Mouse (Mus musculus): Measurements from ENCODE around the gene Kidins220. TPM values are rescaled to one million over a fixed set of nuclear protein-coding genes. Genes with fewer than 3 reads are reported as not detected.

The Kidins220 gene
- polyA plus RNA-seq, 1 experiment from 2014 or later: 31.0 TPM

- Histone ChIP-seq H3K4me1 (replicated peaks) (peaks cover 11% of the 10 kb centered on the region), H3K4me2 (no peak overlapping the region)
Measured at GRCm38 (mm10) chr12:25009957-25010356, 35.2 kb downstream of the Kidins220 start.

GRCm38 (mm10) chr12:25010416-25010815, 35.7 kb downstream of the Kidins220 start:
- no peaks in the 10 kb centered on the region for H3K9me3 ChIP-seq (replicated peaks)
- no peak overlapping the region for H3K9ac ChIP-seq
- H3K4me1 ChIP-seq (replicated peaks): peaks cover 11% of the 10 kb centered on the region
- no peak for ATAC-seq (replicated peaks; ENCODE audit: insufficient number of reproducible peaks, insufficient read depth, low FRiP score, low read depth)
- 80% methylated on average over 1 of the region's 1 CpGs for WGBS
- no peaks in the 10 kb centered on the region for H3K27me3 ChIP-seq
- no peak overlapping the region for H3K4me3 ChIP-seq
- H3K27ac ChIP-seq: no peak overlapping the region
- peaks cover 74% of the 10 kb centered on the region for H3K36me3 ChIP-seq
- no peak overlapping the region for H3K4me2 ChIP-seq

More at GRCm38 (mm10) chr12:25009957-25010356, 35.2 kb downstream of the Kidins220 start:
- H3K4me3 ChIP-seq: no peak overlapping the region
- no peak overlapping the region for H3K27ac ChIP-seq
- no peak overlapping the region for H3K9ac ChIP-seq
- no peaks in the 10 kb centered on the region for H3K27me3 ChIP-seq
- ATAC-seq (replicated peaks; ENCODE audit: insufficient number of reproducible peaks, insufficient read depth, low FRiP score, low read depth): no peak
- WGBS: 47% methylated on average over 9 of the region's 9 CpGs
- peaks cover 74% of the 10 kb centered on the region for H3K36me3 ChIP-seq
- H3K9me3 ChIP-seq (replicated peaks): no peaks in the 10 kb centered on the region

DNA sequence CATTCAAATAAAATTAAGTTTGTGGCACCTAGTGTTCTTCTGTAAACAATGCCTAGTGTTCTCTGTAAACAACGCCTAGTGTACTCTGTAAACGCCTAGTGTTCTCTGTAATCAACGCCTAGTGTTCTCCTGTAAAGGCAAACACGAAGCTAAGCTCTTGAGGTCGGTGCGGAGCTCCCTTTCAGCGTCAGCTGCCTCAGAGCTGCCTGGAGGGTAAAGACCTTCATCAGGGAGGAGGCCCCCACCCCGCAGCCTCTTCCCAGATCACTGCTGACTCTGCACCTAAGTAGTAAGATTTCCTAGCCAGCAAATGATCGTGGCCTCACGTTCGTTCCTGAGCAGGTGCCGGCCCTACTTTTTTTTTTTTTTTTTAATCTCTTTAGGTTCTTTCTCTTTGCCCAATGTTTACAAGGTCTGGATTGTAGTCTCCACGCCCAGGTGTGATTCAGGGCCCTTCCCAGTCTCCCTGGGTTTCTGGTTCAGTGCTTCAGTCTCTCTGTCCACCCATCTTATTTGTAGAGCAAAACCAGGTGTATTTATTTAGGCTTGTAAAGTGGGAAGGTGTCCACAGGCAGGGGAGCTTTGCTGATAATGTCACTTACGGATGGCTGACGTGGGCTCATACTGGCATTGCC, 37.1 kb downstream of the Kidins220 start:
- 72% methylated on average over 15 of the region's 15 CpGs for WGBS
- Histone ChIP-seq H3K9me3 (replicated peaks) (no peaks in the 10 kb centered on the region), H3K4me1 (replicated peaks) (peaks cover 11% of the 10 kb centered on the region), H3K27ac (0 out of 2 replicates have a peak overlapping the region, but pooled peaks have one; percentile 74), H3K4me3 (no peak overlapping the region), H3K36me3 (peaks cover 80% of the 10 kb centered on the region), H3K4me2 (no peak overlapping the region), H3K9ac (no peak overlapping the region), H3K27me3 (no peaks in the 10 kb centered on the region)
- no peak for ATAC-seq (replicated peaks; ENCODE audit: insufficient number of reproducible peaks, insufficient read depth, low FRiP score, low read depth)

GRCm38 (mm10) chr12:25012555-25013540, 38.1 kb downstream of the Kidins220 start:
- peak overlapping the region; percentile 74 for H3K27ac ChIP-seq

DNA sequence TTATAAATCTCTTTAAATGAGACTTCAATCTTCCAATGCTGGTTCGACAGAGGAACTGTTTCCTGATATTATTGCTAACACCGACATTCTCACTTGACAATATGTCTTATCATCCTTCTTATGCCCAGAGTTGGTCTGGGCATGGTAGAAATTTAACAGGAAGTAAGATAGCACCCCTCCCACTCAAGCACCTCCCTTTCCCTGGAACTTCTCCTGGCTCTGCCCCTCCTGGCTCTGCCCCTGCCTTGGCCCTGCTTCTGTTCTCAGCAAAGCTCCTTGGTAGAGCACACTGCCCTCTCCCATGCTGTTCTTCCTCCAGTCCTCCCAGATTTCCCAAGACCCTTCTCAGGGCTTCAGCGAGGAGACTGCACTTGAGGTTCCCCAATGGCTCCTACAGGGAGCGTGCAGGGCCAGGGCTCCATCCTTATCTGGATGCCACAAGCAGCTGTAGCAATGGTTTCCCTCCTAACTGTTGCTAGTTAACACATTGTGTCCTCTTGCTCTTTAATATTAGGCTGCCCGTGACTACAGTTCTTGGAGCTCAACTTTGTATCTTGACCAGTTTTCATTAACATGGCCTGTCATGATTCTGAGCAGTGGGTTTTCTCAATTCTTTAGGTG, 39.7 kb downstream of the Kidins220 start:
- Histone ChIP-seq H3K9me3 (replicated peaks) (no peaks in the 10 kb centered on the region), H3K27ac (no peak overlapping the region), H3K4me1 (replicated peaks) (peaks cover 11% of the 10 kb centered on the region), H3K4me3 (no peak overlapping the region), H3K9ac (no peak overlapping the region), H3K36me3 (peaks cover 82% of the 10 kb centered on the region), H3K4me2 (no peak overlapping the region), H3K27me3 (no peaks in the 10 kb centered on the region)
- WGBS: 83% methylated on average over 5 of the region's 5 CpGs
- ATAC-seq (replicated peaks; ENCODE audit: insufficient number of reproducible peaks, insufficient read depth, low FRiP score, low read depth): no peak

More at GRCm38 (mm10) chr12:25012555-25013540, 38.1 kb downstream of the Kidins220 start:
- Histone ChIP-seq H3K9ac (no peak overlapping the region), H3K27me3 (no peaks in the 10 kb centered on the region), H3K4me1 (replicated peaks) (peaks cover 11% of the 10 kb centered on the region), H3K9me3 (replicated peaks) (no peaks in the 10 kb centered on the region), H3K4me2 (no peak overlapping the region), H3K36me3 (peaks cover 79% of the 10 kb centered on the region), H3K4me3 (no peak overlapping the region)
- ATAC-seq (replicated peaks; ENCODE audit: insufficient number of reproducible peaks, insufficient read depth, low FRiP score, low read depth): no peak
- 60% methylated on average over 13 of the region's 13 CpGs for WGBS

GRCm38 (mm10) chr12:25014938-25015337, 40.2 kb downstream of the Kidins220 start:
- Histone ChIP-seq H3K9ac (no peak overlapping the region), H3K27me3 (no peaks in the 10 kb centered on the region), H3K36me3 (peaks cover 79% of the 10 kb centered on the region), H3K27ac (no peak overlapping the region), H3K9me3 (replicated peaks) (no peaks in the 10 kb centered on the region), H3K4me1 (replicated peaks) (peaks cover 11% of the 10 kb centered on the region), H3K4me3 (no peak overlapping the region), H3K4me2 (no peak overlapping the region)
- ATAC-seq (replicated peaks; ENCODE audit: insufficient number of reproducible peaks, insufficient read depth, low FRiP score, low read depth): no peak
- WGBS: 90% methylated on average over 7 of the region's 7 CpGs

DNA sequence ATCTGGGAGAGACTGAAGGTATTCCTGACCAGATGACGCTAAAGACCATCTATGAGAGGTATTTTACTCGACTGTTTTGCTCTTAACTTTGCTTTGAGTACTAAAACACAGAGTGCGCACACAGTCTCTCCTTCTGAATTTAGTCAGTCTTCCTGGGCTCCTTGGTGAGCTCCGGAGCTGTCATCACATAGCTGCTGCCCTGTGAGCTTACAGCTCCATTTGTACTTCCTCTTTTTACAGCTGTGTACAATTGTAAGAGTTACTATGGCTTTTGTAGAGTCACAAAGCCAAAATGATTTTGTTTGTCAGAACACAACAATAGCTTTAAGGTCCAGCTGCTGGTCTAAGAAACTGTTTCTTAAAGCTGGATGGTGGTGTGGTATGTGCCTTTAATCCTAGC, 42.3 kb downstream of the Kidins220 start:
- Histone ChIP-seq H3K4me1 (replicated peaks) (peaks cover 15% of the 10 kb centered on the region), H3K4me2 (no peak overlapping the region), H3K9ac (no peak overlapping the region), H3K4me3 (no peak overlapping the region), H3K36me3 (peaks cover 59% of the 10 kb centered on the region), H3K27ac (no peak overlapping the region), H3K27me3 (no peaks in the 10 kb centered on the region), H3K9me3 (replicated peaks) (no peaks in the 10 kb centered on the region)
- no peak for ATAC-seq (replicated peaks; ENCODE audit: insufficient number of reproducible peaks, insufficient read depth, low FRiP score, low read depth)
- WGBS: 81% methylated on average over 4 of the region's 4 CpGs

- peaks cover 41% of the 10 kb centered on the region for H3K36me3 ChIP-seq
- no peak overlapping the region for H3K9ac ChIP-seq
- H3K4me1 ChIP-seq (replicated peaks): peaks cover 4% of the 10 kb centered on the region; the same call in 1 of the 2 replicates
- ATAC-seq (replicated peaks; ENCODE audit: insufficient number of reproducible peaks, insufficient read depth, low FRiP score, low read depth): peak; percentile 78; the same call in 1 of the 2 replicates
- H3K27ac ChIP-seq: peak overlapping the region; percentile 69
- WGBS: 48% methylated on average over 5 of the region's 5 CpGs
- no peak overlapping the region for H3K4me2 ChIP-seq
- H3K4me3 ChIP-seq: no peak overlapping the region
- no peaks in the 10 kb centered on the region for H3K27me3 ChIP-seq
- H3K9me3 ChIP-seq (replicated peaks): no peaks in the 10 kb centered on the region
Measured at GRCm38 (mm10) chr12:25021057-25021456, 46.3 kb downstream of the Kidins220 start.

DNA sequence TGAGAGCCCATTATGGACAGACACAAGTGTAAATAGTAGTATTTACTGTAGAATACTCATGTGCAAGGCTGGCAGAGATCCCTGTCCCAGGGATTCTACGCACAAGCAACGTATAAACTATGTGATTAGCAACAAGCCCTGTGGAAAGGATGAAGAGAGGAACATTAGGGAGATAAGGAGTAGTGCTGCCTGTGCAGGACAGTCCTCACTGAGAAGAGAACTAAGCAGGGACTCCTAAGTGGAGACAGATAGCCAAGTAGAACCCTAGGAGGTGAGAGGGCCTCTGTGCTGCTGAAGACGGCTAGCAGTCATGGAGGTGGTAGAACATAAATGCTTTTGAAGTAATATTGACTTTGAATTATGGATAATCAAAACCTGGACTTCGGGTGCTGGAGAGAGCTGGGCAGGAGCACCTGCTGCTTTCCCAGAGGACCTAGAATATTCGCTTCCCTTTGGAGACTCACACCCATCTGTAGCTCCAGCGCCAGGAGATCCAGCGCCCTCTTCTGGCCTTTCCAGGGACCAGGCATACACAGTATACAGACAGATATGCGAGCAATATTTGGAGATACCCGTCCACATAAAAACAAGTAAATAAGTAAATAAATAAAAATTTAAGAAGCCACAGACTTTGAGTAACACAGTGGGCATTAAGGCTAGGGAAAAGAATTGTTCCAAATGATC, 50.3 kb downstream of the Kidins220 start:
- H3K9me3 ChIP-seq (replicated peaks): no peaks in the 10 kb centered on the region
- peaks cover 9% of the 10 kb centered on the region for H3K4me1 ChIP-seq (replicated peaks)
- H3K36me3 ChIP-seq: peaks cover 15% of the 10 kb centered on the region; the same call in 1 of the 2 replicates
- no peak overlapping the region for H3K9ac ChIP-seq
- no peak overlapping the region for H3K27ac ChIP-seq
- no peak overlapping the region for H3K4me3 ChIP-seq
- WGBS: 56% methylated on average over 9 of the region's 9 CpGs
- no peak overlapping the region for H3K4me2 ChIP-seq
- ATAC-seq (replicated peaks; ENCODE audit: insufficient number of reproducible peaks, insufficient read depth, low FRiP score, low read depth): no peak
- no peaks in the 10 kb centered on the region for H3K27me3 ChIP-seq

GRCm38 (mm10) chr12:25026308-25026707, 51.6 kb downstream of the Kidins220 start:
- WGBS: 79% methylated on average over 7 of the region's 7 CpGs
- Histone ChIP-seq H3K27me3 (no peaks in the 10 kb centered on the region), H3K9ac (no peak overlapping the region), H3K36me3 (peaks cover 26% of the 10 kb centered on the region; the same call in 1 of the 2 replicates), H3K4me2 (no peak overlapping the region), H3K4me1 (replicated peaks) (peaks cover 4% of the 10 kb centered on the region), H3K27ac (no peak overlapping the region), H3K9me3 (replicated peaks) (no peaks in the 10 kb centered on the region), H3K4me3 (no peak overlapping the region)
- ATAC-seq (replicated peaks; ENCODE audit: insufficient number of reproducible peaks, insufficient read depth, low FRiP score, low read depth): no peak
